Mouse (Mus musculus): ENCODE measurements around the gene Disp2.

Gene Disp2

DNA sequence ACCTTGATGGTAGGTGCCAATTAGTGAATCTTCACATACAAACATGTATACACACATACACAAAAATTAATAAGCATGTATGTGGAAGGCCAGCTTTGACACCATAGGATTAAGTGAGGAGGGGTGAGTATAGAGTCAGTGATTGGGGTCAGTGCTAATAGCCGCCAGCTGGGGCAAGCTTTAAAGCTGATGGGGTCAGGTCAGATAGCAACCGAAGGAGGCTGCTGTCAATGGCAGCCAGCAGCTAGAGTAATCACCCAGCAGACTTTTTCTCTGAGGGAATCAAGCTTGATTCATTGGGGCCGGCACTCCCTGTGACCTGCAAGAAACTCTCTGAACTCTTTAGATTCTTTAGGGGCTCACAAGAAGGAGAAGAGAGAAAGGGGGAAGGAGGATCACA lies 72.2 kb downstream of the Disp2 start:
- no peak for DNase-seq

Data from lung, postnatal 10 days (tissue).